Mouse (Mus musculus): ENCODE results near the gene Sgpp2.

Gene Sgpp2

GRCm38 (mm10) chr1:78448091-78448490 is 137.9 kb downstream of the Sgpp2 start:
- in situ Hi-C loops (cut with MboI, MseI) = no loop called here

- in situ Hi-C loops (cut with MboI, MseI) = no loop called here
Observed at GRCm38 (mm10) chr1:78451070-78451854, 141.1 kb downstream of the Sgpp2 start.

GRCm38 (mm10) chr1:78452544-78452943 is 142.4 kb downstream of the Sgpp2 start:
- in situ Hi-C loops (cut with MboI, MseI) = no loop called here

GRCm38 (mm10) chr1:78453886-78454285 is 143.7 kb downstream of the Sgpp2 start:
- in situ Hi-C loops (cut with MboI, MseI) = no loop called here

- in situ Hi-C loops (cut with MboI, MseI) = no loop called here
Observed at GRCm38 (mm10) chr1:78454659-78455058, 144.5 kb downstream of the Sgpp2 start.

Measured in T-helper 1 cell (primary cell).